Mouse (Mus musculus): ENCODE measurements around the gene Pde1b. TPM values are rescaled to one million over a fixed set of nuclear protein-coding genes. Genes with fewer than 3 reads are reported as not detected.

The Pde1b gene
- polyA plus RNA-seq (2015; fragmentation: Nextera tagmentation; extraction: Ambion mirVana), result 2.1 and 3.3 TPM in 2 replicates

GRCm38 (mm10) chr15:103502435-103503250 is at the start of gene Pde1b:
Gene Pde1b, plus strand, starts transcription at chr15:103503034.

GRCm38 (mm10) chr15:103453551-103454218 is 49.1 kb upstream of the Pde1b start, which contains the start of gene Nckap1l:
Gene Nckap1l, plus strand, starts transcription at chr15:103453794.

GRCm38 (mm10) chr15:103537822-103538213 is 35.0 kb downstream of the Pde1b start, which contains the start of gene Ppp1r1a:
Gene Ppp1r1a, minus strand, starts transcription at chr15:103538003.

GRCm38 (mm10) chr15:103564981-103565380 is 62.1 kb downstream of the Pde1b start, which contains the start of gene Glycam1:
Gene Glycam1, minus strand, starts transcription at chr15:103565081.

Other genes starting within 250 kb of the Pde1b start
- 0.59 and 4.1 TPM in 2 replicates for gene Nfe2, start 244.6 kb upstream of the Pde1b start, polyA plus RNA-seq (2015; fragmentation: Nextera tagmentation; extraction: Ambion mirVana)
- 127 and 132 TPM in 2 replicates for gene Copz1, start 230.3 kb upstream of the Pde1b start, polyA plus RNA-seq (2015; fragmentation: Nextera tagmentation; extraction: Ambion mirVana)
- 0.17 and 3.8 TPM in 2 replicates for gene Gpr84, start 192.4 kb upstream of the Pde1b start, polyA plus RNA-seq (2015; fragmentation: Nextera tagmentation; extraction: Ambion mirVana)
- 9.3 and 10.8 TPM in 2 replicates for gene Zfp385a, start 162.9 kb upstream of the Pde1b start, polyA plus RNA-seq (2015; fragmentation: Nextera tagmentation; extraction: Ambion mirVana)
- 396 and 458 TPM in 2 replicates for gene Itga5, start 136.3 kb upstream of the Pde1b start, polyA plus RNA-seq (2015; fragmentation: Nextera tagmentation; extraction: Ambion mirVana)
- gene Gtsf1, start 72.6 kb upstream of the Pde1b start, polyA plus RNA-seq (2015; fragmentation: Nextera tagmentation; extraction: Ambion mirVana), result not detected in 2 replicates
- not detected in 2 replicates for gene Gtsf2, start 54.6 kb upstream of the Pde1b start, polyA plus RNA-seq (2015; fragmentation: Nextera tagmentation; extraction: Ambion mirVana)
- 3.0 and 6.7 TPM in 2 replicates for gene Nckap1l, start 49.2 kb upstream of the Pde1b start, polyA plus RNA-seq (2015; fragmentation: Nextera tagmentation; extraction: Ambion mirVana)
- 26.6 and 29.1 TPM in 2 replicates for gene Ppp1r1a, start 35.0 kb downstream of the Pde1b start, polyA plus RNA-seq (2015; fragmentation: Nextera tagmentation; extraction: Ambion mirVana)
- not detected in 2 replicates for gene Glycam1, start 62.0 kb downstream of the Pde1b start, polyA plus RNA-seq (2015; fragmentation: Nextera tagmentation; extraction: Ambion mirVana)

Measured in urinary bladder, postnatal 0 days (tissue).